Mouse (Mus musculus): ENCODE measurements around the gene Map3k10.
A peak's percentile ranks its signal among the peaks of the same experiment; 100 is the strongest.

Map3k10 gene

DNA sequence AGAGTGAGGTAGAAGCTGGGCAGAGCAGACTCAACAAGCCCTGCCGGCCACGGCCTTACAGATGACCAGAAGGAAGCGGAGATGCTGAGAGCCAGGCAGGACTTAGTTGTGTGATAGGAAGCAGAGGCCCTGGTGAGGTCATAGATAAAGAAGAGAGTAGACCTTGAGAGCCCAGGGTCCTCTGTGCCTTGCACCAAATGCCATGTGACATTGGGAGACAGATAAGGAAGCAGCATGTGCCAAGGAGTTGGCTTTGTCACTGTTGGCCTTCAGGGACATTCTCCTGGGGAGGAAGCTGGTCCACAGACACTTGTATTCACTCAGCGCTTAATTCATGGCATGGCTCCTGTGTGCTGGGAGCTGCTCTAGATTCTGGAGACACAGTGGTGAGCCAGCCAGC is 65.1 kb downstream of the Map3k10 start:
- DNase-seq (ENCODE audit: low read depth), result no peak

DNA sequence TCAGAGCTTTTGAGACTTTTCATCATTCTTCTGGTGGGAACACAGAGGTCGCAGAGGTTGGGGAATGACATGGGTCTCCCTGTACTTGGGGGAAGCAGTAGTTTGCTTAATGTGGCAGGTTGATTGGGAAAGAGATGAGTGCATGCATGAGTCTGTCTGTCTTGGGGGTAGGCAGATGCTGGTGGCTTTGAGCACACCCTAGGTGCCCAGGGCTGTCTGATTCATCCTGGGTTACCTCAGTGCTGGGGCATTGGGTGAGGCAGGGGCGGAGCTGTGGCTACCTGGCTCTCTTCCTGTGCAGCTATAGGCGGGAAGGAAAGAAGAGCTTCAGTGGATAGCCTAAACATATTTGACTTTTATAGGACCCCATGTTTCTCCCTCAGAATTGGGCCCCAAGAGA is 66.3 kb downstream of the Map3k10 start:
- DNase-seq (ENCODE audit: low read depth), result no peak

DNA sequence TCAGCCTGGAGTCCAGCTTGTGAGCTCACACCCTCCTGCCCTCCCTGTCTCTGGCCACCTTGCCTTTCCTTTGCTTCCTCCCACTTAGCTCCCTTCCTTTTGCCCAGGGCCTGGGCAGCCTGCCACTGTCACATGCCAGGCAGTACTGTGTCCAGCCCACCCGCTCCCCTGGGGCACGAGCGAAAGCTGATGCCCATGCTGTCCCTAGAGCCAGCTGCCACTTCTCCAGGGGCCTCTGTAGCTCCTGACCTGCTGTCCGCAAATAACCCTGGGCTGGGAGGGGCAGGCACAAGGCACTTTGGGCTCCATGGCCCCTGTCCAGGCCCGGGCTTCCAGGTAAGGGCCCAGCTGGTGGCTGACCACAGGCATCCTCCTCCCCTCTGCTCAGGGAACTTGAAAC is 66.8 kb downstream of the Map3k10 start:
- DNase-seq (ENCODE audit: low read depth), result peak; percentile 33

DNA sequence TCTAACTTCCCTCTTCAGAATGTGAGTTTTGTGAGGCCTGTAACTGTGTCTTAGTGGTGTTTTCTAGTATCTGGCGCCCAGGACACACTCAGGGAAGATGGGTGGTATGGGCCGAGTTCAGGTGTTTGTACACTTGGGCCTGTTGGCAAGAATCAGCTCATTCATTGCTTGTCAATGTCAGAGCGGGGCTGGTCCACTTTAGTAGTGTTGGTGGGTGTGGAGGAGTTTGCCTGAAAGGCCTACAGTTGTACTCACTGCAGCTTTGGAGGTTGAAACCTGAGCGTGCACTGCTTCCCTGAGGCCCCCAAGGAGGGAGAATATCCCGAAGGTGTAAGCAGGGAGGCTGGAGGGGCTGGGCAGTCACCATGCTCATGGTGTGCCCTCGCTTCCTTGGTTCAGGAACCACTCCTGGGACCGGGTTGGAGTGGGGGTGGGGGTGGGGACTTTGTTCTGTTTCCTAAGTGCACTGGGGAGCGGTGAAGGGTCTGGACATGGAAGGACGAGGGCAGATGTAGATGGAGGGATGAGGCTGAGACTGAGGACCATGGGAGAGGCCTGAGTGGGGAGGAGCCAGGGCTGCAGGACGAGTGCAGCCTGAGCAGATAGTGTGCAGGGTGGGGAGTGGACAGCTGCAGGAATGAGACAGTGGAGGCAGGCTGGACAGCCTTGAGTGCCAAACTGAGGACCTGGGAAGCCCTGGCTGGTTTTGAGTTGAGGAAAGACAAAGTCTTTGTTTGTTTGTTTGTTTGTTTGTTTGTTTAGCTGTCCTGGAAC is 67.7 kb downstream of the Map3k10 start:
- no peak for DNase-seq (ENCODE audit: low read depth)
